Mouse (Mus musculus): ENCODE measurements at regions not wholly inside any gene's neighbourhood (a gene's known extent, or its start where the extent isn't known, plus 50 kb on each side); places are given as distances from the start of the nearest gene placed in this dataset.

- WGBS: 65% methylated on average over 3 of the region's 3 CpGs
- DNase-seq (ENCODE audit: low spot score) (no peak), ATAC-seq (ENCODE audit: low FRiP score, low TSS enrichment) (no peak)
- Histone ChIP-seq H3K27me3 (ENCODE audit: control insufficient read depth, insufficient read depth, low read length) (no peaks in the 10 kb centered on the region), H3K36me3 (ENCODE audit: control insufficient read depth, insufficient read depth, low read length) (no peaks in the 10 kb centered on the region), H3K9ac (ENCODE audit: low read length) (no peak overlapping the region), H3K4me3 (ENCODE audit: low read depth, low read length) (no peak overlapping the region), H3K4me2 (replicated peaks; ENCODE audit: low read depth) (no peak overlapping the region), H3K9me3 (ENCODE audit: control insufficient read depth, low read length) (no peaks in the 10 kb centered on the region), H3K4me1 (replicated peaks; ENCODE audit: control insufficient read depth, insufficient read depth) (no peaks in the 10 kb centered on the region), H3K27ac (replicated peaks) (no peak overlapping the region)
- no peak for TF ChIP-seq EP300 (optimal IDR thresholded peaks at IDR 0.05)
- no peak for TF ChIP-seq CTCF (IDR thresholded peaks at IDR 0.05; ENCODE audit: low read depth)
These were observed 301.3 kb downstream of the Ttll7 start for GRCm38 (mm10) chr3:147153456-147153855.

- WGBS: 51% methylated on average over 2 of the region's 2 CpGs
- no peak for ATAC-seq (ENCODE audit: low FRiP score, low TSS enrichment)
These were observed 301.8 kb downstream of the Ttll7 start for GRCm38 (mm10) chr3:147153998-147154397.

GRCm38 (mm10) chr3:147163126-147163525 lies 311.0 kb downstream of the Ttll7 start:
- Histone ChIP-seq H3K4me3 (ENCODE audit: low read depth, low read length) (no peak overlapping the region), H3K27ac (replicated peaks) (peak overlapping the region; percentile 20), H3K9ac (ENCODE audit: low read length) (no peak overlapping the region), H3K27me3 (ENCODE audit: control insufficient read depth, insufficient read depth, low read length) (no peaks in the 10 kb centered on the region), H3K9me3 (ENCODE audit: control insufficient read depth, low read length) (no peaks in the 10 kb centered on the region), H3K4me1 (replicated peaks; ENCODE audit: control insufficient read depth, insufficient read depth) (no peaks in the 10 kb centered on the region), H3K4me2 (replicated peaks; ENCODE audit: low read depth) (no peak overlapping the region), H3K36me3 (ENCODE audit: control insufficient read depth, insufficient read depth, low read length) (no peaks in the 10 kb centered on the region)
- ATAC-seq (ENCODE audit: low FRiP score, low TSS enrichment): peak; percentile 67; the same call in 1 of the 2 replicates
- no peak for DNase-seq (ENCODE audit: low spot score)
- TF ChIP-seq EP300 (optimal IDR thresholded peaks at IDR 0.05): no peak
- TF ChIP-seq CTCF (IDR thresholded peaks at IDR 0.05; ENCODE audit: low read depth): no peak
- 48% methylated on average over 10 of the region's 10 CpGs for WGBS

More at GRCm38 (mm10) chr3:147153998-147154397, 301.8 kb downstream of the Ttll7 start:
- no peak overlapping the region for H3K9ac ChIP-seq (ENCODE audit: low read length)
- H3K27me3 ChIP-seq (ENCODE audit: control insufficient read depth, insufficient read depth, low read length): no peaks in the 10 kb centered on the region
- no peak overlapping the region for H3K4me3 ChIP-seq (ENCODE audit: low read depth, low read length)
- H3K4me1 ChIP-seq (replicated peaks; ENCODE audit: control insufficient read depth, insufficient read depth): no peaks in the 10 kb centered on the region
- H3K9me3 ChIP-seq (ENCODE audit: control insufficient read depth, low read length): no peaks in the 10 kb centered on the region
- H3K27ac ChIP-seq (replicated peaks): no peak overlapping the region
- H3K36me3 ChIP-seq (ENCODE audit: control insufficient read depth, insufficient read depth, low read length): no peaks in the 10 kb centered on the region
- no peak for TF ChIP-seq CTCF (IDR thresholded peaks at IDR 0.05; ENCODE audit: low read depth)
- no peak for TF ChIP-seq EP300 (optimal IDR thresholded peaks at IDR 0.05)
- DNase-seq (ENCODE audit: low spot score): no peak
- H3K4me2 ChIP-seq (replicated peaks; ENCODE audit: low read depth): no peak overlapping the region

GRCm38 (mm10) chr3:147163540-147163939 lies 311.4 kb downstream of the Ttll7 start:
- no peak for DNase-seq (ENCODE audit: low spot score)
- H3K9ac ChIP-seq (ENCODE audit: low read length): no peak overlapping the region
- ATAC-seq (ENCODE audit: low FRiP score, low TSS enrichment): no peak; the same call in 1 of the 2 replicates
- WGBS: 55% methylated on average over 5 of the region's 5 CpGs
- H3K27ac ChIP-seq (replicated peaks): peak overlapping the region; percentile 20; the same call in 1 of the 2 replicates
- no peaks in the 10 kb centered on the region for H3K9me3 ChIP-seq (ENCODE audit: control insufficient read depth, low read length)
- H3K4me3 ChIP-seq (ENCODE audit: low read depth, low read length): no peak overlapping the region
- H3K36me3 ChIP-seq (ENCODE audit: control insufficient read depth, insufficient read depth, low read length): no peaks in the 10 kb centered on the region
- no peak overlapping the region for H3K4me2 ChIP-seq (replicated peaks; ENCODE audit: low read depth)
- no peaks in the 10 kb centered on the region for H3K4me1 ChIP-seq (replicated peaks; ENCODE audit: control insufficient read depth, insufficient read depth)
- no peaks in the 10 kb centered on the region for H3K27me3 ChIP-seq (ENCODE audit: control insufficient read depth, insufficient read depth, low read length)
- TF ChIP-seq EP300 (optimal IDR thresholded peaks at IDR 0.05): no peak
- no peak for TF ChIP-seq CTCF (IDR thresholded peaks at IDR 0.05; ENCODE audit: low read depth)

GRCm38 (mm10) chr3:147164931-147165330 lies 312.8 kb downstream of the Ttll7 start:
- ATAC-seq (ENCODE audit: low FRiP score, low TSS enrichment) (no peak), DNase-seq (ENCODE audit: low spot score) (no peak)
- Histone ChIP-seq H3K4me2 (replicated peaks; ENCODE audit: low read depth) (no peak overlapping the region), H3K9me3 (ENCODE audit: control insufficient read depth, low read length) (no peaks in the 10 kb centered on the region), H3K4me1 (replicated peaks; ENCODE audit: control insufficient read depth, insufficient read depth) (no peaks in the 10 kb centered on the region), H3K27ac (replicated peaks) (no peak overlapping the region), H3K9ac (ENCODE audit: low read length) (no peak overlapping the region), H3K36me3 (ENCODE audit: control insufficient read depth, insufficient read depth, low read length) (no peaks in the 10 kb centered on the region), H3K4me3 (ENCODE audit: low read depth, low read length) (no peak overlapping the region), H3K27me3 (ENCODE audit: control insufficient read depth, insufficient read depth, low read length) (no peaks in the 10 kb centered on the region)
- TF ChIP-seq EP300 (optimal IDR thresholded peaks at IDR 0.05): no peak
- no peak for TF ChIP-seq CTCF (IDR thresholded peaks at IDR 0.05; ENCODE audit: low read depth)
- WGBS: 69% methylated on average over 6 of the region's 6 CpGs

- Histone ChIP-seq H3K4me3 (ENCODE audit: low read depth, low read length) (no peak overlapping the region), H3K36me3 (ENCODE audit: control insufficient read depth, insufficient read depth, low read length) (no peaks in the 10 kb centered on the region), H3K4me1 (replicated peaks; ENCODE audit: control insufficient read depth, insufficient read depth) (no peaks in the 10 kb centered on the region), H3K27me3 (ENCODE audit: control insufficient read depth, insufficient read depth, low read length) (no peaks in the 10 kb centered on the region), H3K27ac (replicated peaks) (no peak overlapping the region), H3K9me3 (ENCODE audit: control insufficient read depth, low read length) (no peaks in the 10 kb centered on the region), H3K9ac (ENCODE audit: low read length) (no peak overlapping the region), H3K4me2 (replicated peaks; ENCODE audit: low read depth) (no peak overlapping the region)
- no peak for ATAC-seq (ENCODE audit: low FRiP score, low TSS enrichment)
- no peak for DNase-seq (ENCODE audit: low spot score)
- WGBS: 51% methylated on average over 5 of the region's 5 CpGs
- TF ChIP-seq CTCF (IDR thresholded peaks at IDR 0.05; ENCODE audit: low read depth) (no peak), EP300 (optimal IDR thresholded peaks at IDR 0.05) (no peak)
These were observed 314.4 kb downstream of the Ttll7 start for GRCm38 (mm10) chr3:147166555-147166954.
